Mouse (Mus musculus): Measurements from ENCODE around the gene Abca1. TPM values are rescaled to one million over a fixed set of nuclear protein-coding genes. Genes with fewer than 3 reads are reported as not detected.

Abca1 gene
- total RNA-seq, 1 experiment: 18.9 TPM

DNA sequence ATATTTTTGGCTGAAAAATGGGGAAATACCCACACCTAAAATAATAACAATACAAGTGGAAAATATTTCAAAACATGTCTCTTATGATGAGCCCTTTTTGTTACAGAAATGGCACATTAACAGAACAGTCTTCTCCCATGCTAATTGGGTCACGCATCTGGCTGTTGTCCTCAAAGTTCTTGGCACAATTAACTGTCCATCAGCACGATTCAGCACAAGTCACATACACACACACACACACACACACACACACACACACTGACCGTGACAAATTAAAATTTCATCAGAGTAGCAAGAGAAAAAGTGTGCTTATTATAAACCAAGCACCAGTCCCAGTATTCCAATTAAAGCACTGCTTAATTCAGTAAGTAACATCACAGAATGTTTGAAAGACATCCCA lies 55.1 kb downstream of the Abca1 start:
- DNase-seq (ENCODE audit: low read depth, low spot score): no peak
- Histone ChIP-seq H3K36me3 (ENCODE audit: control insufficient read depth, insufficient read depth, low read length, poor library complexity, severe bottlenecking) (no peaks in the 10 kb centered on the region), H3K9ac (ENCODE audit: insufficient read depth, low read depth, low read length, poor library complexity, severe bottlenecking) (no peak overlapping the region), H3K4me3 (ENCODE audit: insufficient read depth in 1 of 2, low read depth in 1 of 2, low read length in 2 of 2, poor library complexity in 1 of 2, severe bottlenecking in 1 of 2) (no peak overlapping the region), H3K4me1 (ENCODE audit: control insufficient read depth in 2 of 2, insufficient read depth in 2 of 2, low read length in 2 of 2, poor library complexity in 1 of 2) (no peaks in the 10 kb centered on the region), H3K9me3 (ENCODE audit: control insufficient read depth, insufficient read depth, low read depth, low read length) (no peaks in the 10 kb centered on the region), H3K27ac (ENCODE audit: insufficient read depth, low read depth, low read length, poor library complexity, severe bottlenecking) (no peak overlapping the region)
- TF ChIP-seq HCFC1 (IDR thresholded peaks at IDR 0.05; ENCODE audit: borderline replicate concordance, insufficient read depth, low read length) (no peak), ZC3H11A (IDR thresholded peaks at IDR 0.05; ENCODE audit: borderline replicate concordance, low read depth, low read length) (no peak), MAFK (IDR thresholded peaks at IDR 0.05; ENCODE audit: insufficient read depth, low read depth, low read length) (no peak), CHD2 (IDR thresholded peaks at IDR 0.05; ENCODE audit: low read depth, low read length) (no peak), ZNF384 (IDR thresholded peaks at IDR 0.05; ENCODE audit: low read depth, low read length) (no peak)
- in situ Hi-C loops (cut with MboI; ENCODE audit: low sequenced_read_pairs in 2 of 2, unreplicated experiment in 2 of 2): loop anchor here in 1 of 2 experiments (25.0 kb wide), 1 partner anchor 483 kb away; no protein-coding TSS in a partner anchor

DNA sequence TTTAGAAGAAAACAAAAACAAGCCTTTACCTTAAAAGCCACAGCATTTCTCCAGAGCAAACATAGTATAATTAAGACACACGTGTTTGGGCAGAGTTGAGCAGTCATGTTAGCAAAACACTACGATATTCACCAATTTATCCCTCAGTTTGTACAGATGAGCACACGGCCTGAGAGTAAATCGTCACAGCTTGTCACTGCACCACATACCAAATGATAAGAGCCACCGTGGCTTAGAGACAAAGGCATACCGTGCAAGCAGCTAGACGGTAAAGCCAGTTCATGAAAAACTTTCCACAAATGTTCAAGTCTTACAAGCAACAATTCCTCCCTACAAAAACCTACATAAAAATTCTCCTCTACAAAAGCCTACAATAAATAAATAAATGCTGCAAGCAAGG lies 57.2 kb downstream of the Abca1 start:
- no peak overlapping the region for H3K4me3 ChIP-seq (ENCODE audit: insufficient read depth in 1 of 2, low read depth in 1 of 2, low read length in 2 of 2, poor library complexity in 1 of 2, severe bottlenecking in 1 of 2)
- no peaks in the 10 kb centered on the region for H3K36me3 ChIP-seq (ENCODE audit: control insufficient read depth, insufficient read depth, low read length, poor library complexity, severe bottlenecking)
- no peak for DNase-seq (ENCODE audit: low read depth, low spot score)
- H3K9ac ChIP-seq (ENCODE audit: insufficient read depth, low read depth, low read length, poor library complexity, severe bottlenecking): no peak overlapping the region
- H3K4me1 ChIP-seq (ENCODE audit: control insufficient read depth in 2 of 2, insufficient read depth in 2 of 2, low read length in 2 of 2, poor library complexity in 1 of 2): no peaks in the 10 kb centered on the region
- no peaks in the 10 kb centered on the region for H3K9me3 ChIP-seq (ENCODE audit: control insufficient read depth, insufficient read depth, low read depth, low read length)
- H3K27ac ChIP-seq (ENCODE audit: insufficient read depth, low read depth, low read length, poor library complexity, severe bottlenecking): no peak overlapping the region
- TF ChIP-seq ZNF384 (IDR thresholded peaks at IDR 0.05; ENCODE audit: low read depth, low read length) (no peak), MAFK (IDR thresholded peaks at IDR 0.05; ENCODE audit: insufficient read depth, low read depth, low read length) (no peak), ZC3H11A (IDR thresholded peaks at IDR 0.05; ENCODE audit: borderline replicate concordance, low read depth, low read length) (no peak), HCFC1 (IDR thresholded peaks at IDR 0.05; ENCODE audit: borderline replicate concordance, insufficient read depth, low read length) (no peak), CHD2 (IDR thresholded peaks at IDR 0.05; ENCODE audit: low read depth, low read length) (no peak)
- in situ Hi-C loops (cut with MboI; ENCODE audit: low sequenced_read_pairs in 2 of 2, unreplicated experiment in 2 of 2): loop anchor here in 1 of 2 experiments (25.0 kb wide), 1 partner anchor 485 kb away; no protein-coding TSS in a partner anchor

DNA sequence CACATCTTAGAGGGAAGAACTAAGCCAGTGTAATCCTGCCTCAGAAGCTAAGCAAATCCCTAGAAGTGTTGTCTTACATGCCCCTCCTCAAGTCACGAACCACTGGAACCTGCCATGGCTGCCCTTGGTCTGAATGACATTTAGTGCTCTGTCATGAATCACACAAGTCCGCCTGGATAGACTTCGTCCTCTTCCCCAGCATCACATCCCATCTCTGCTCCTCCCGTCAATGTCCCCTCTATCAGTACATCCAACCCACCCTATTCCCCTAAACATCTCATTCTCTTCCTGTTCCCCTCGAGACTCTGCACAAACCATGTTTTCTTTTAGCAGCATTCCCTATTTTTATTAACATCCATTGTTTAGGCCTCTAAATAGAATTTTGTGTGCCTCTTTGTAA lies 58.4 kb downstream of the Abca1 start:
- Histone ChIP-seq H3K9ac (ENCODE audit: insufficient read depth, low read depth, low read length, poor library complexity, severe bottlenecking) (no peak overlapping the region), H3K27ac (ENCODE audit: insufficient read depth, low read depth, low read length, poor library complexity, severe bottlenecking) (no peak overlapping the region)

DNA sequence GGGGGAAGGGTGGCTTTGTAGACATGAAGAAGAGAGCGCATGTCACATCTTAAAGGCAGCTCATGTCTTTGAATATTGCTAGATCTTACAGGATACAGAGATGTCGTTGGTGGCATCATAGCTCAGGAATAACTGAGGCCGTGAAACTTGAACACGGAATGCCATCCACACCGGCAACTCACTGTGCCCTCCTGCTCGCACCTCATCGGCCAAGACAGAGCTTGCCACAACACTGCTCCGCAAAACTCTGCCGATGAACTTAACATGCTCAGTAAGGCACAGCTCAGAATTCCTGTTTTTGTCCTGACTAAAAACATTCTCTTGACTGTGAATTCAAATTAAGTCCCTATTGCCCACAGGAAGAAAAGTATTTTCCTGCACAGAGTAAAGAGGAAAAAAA lies 59.2 kb downstream of the Abca1 start:
- DNase-seq (ENCODE audit: low read depth, low spot score): no peak
- TF ChIP-seq HCFC1 (IDR thresholded peaks at IDR 0.05; ENCODE audit: borderline replicate concordance, insufficient read depth, low read length): no peak
- TF ChIP-seq MAFK (IDR thresholded peaks at IDR 0.05; ENCODE audit: insufficient read depth, low read depth, low read length): no peak
- no peak for TF ChIP-seq CHD2 (IDR thresholded peaks at IDR 0.05; ENCODE audit: low read depth, low read length)
- TF ChIP-seq ZC3H11A (IDR thresholded peaks at IDR 0.05; ENCODE audit: borderline replicate concordance, low read depth, low read length): no peak
- no peak for TF ChIP-seq ZNF384 (IDR thresholded peaks at IDR 0.05; ENCODE audit: low read depth, low read length)
- no peaks in the 10 kb centered on the region for H3K4me1 ChIP-seq (ENCODE audit: control insufficient read depth in 2 of 2, insufficient read depth in 2 of 2, low read length in 2 of 2, poor library complexity in 1 of 2)
- in situ Hi-C loops (cut with MboI; ENCODE audit: low sequenced_read_pairs in 2 of 2, unreplicated experiment in 2 of 2): loop anchor here in 1 of 2 experiments (25.0 kb wide), 1 partner anchor 487 kb away; no protein-coding TSS in a partner anchor
- no peaks in the 10 kb centered on the region for H3K36me3 ChIP-seq (ENCODE audit: control insufficient read depth, insufficient read depth, low read length, poor library complexity, severe bottlenecking)
- H3K9me3 ChIP-seq (ENCODE audit: control insufficient read depth, insufficient read depth, low read depth, low read length): no peaks in the 10 kb centered on the region
- no peak overlapping the region for H3K4me3 ChIP-seq (ENCODE audit: insufficient read depth in 1 of 2, low read depth in 1 of 2, low read length in 2 of 2, poor library complexity in 1 of 2, severe bottlenecking in 1 of 2)
- no peak overlapping the region for H3K9ac ChIP-seq (ENCODE audit: insufficient read depth, low read depth, low read length, poor library complexity, severe bottlenecking)
- H3K27ac ChIP-seq (ENCODE audit: insufficient read depth, low read depth, low read length, poor library complexity, severe bottlenecking): no peak overlapping the region

More for the DNA sequence above, 58.4 kb downstream of the Abca1 start:
- DNase-seq (ENCODE audit: low read depth, low spot score): no peak
- Histone ChIP-seq H3K9me3 (ENCODE audit: control insufficient read depth, insufficient read depth, low read depth, low read length) (no peaks in the 10 kb centered on the region), H3K36me3 (ENCODE audit: control insufficient read depth, insufficient read depth, low read length, poor library complexity, severe bottlenecking) (no peaks in the 10 kb centered on the region), H3K4me1 (ENCODE audit: control insufficient read depth in 2 of 2, insufficient read depth in 2 of 2, low read length in 2 of 2, poor library complexity in 1 of 2) (no peaks in the 10 kb centered on the region), H3K4me3 (ENCODE audit: insufficient read depth in 1 of 2, low read depth in 1 of 2, low read length in 2 of 2, poor library complexity in 1 of 2, severe bottlenecking in 1 of 2) (no peak overlapping the region)
- in situ Hi-C loops (cut with MboI; ENCODE audit: low sequenced_read_pairs in 2 of 2, unreplicated experiment in 2 of 2): loop anchor here in 1 of 2 experiments (25.0 kb wide), 1 partner anchor 486 kb away; no protein-coding TSS in a partner anchor
- TF ChIP-seq MAFK (IDR thresholded peaks at IDR 0.05; ENCODE audit: insufficient read depth, low read depth, low read length): no peak
- TF ChIP-seq ZC3H11A (IDR thresholded peaks at IDR 0.05; ENCODE audit: borderline replicate concordance, low read depth, low read length): no peak
- no peak for TF ChIP-seq CHD2 (IDR thresholded peaks at IDR 0.05; ENCODE audit: low read depth, low read length)
- TF ChIP-seq HCFC1 (IDR thresholded peaks at IDR 0.05; ENCODE audit: borderline replicate concordance, insufficient read depth, low read length): no peak
- TF ChIP-seq ZNF384 (IDR thresholded peaks at IDR 0.05; ENCODE audit: low read depth, low read length): no peak

Data from ES-E14 (cell line).